Mouse (Mus musculus) kidney, postnatal 14 days (tissue): ENCODE results near the gene Prpf40a.
A peak's percentile ranks its signal among the peaks of the same experiment; 100 is the strongest.

Experiments
- DNase-seq: peaks from one replicate; pipeline ENCODE4 v3.0.0; 2022; ENCODE audit warnings: mixed read lengths

The Prpf40a gene

GRCm38 (mm10) chr2:53102901-53103300 lies 88.2 kb downstream of the Prpf40a start:
- no peak for DNase-seq

DNA sequence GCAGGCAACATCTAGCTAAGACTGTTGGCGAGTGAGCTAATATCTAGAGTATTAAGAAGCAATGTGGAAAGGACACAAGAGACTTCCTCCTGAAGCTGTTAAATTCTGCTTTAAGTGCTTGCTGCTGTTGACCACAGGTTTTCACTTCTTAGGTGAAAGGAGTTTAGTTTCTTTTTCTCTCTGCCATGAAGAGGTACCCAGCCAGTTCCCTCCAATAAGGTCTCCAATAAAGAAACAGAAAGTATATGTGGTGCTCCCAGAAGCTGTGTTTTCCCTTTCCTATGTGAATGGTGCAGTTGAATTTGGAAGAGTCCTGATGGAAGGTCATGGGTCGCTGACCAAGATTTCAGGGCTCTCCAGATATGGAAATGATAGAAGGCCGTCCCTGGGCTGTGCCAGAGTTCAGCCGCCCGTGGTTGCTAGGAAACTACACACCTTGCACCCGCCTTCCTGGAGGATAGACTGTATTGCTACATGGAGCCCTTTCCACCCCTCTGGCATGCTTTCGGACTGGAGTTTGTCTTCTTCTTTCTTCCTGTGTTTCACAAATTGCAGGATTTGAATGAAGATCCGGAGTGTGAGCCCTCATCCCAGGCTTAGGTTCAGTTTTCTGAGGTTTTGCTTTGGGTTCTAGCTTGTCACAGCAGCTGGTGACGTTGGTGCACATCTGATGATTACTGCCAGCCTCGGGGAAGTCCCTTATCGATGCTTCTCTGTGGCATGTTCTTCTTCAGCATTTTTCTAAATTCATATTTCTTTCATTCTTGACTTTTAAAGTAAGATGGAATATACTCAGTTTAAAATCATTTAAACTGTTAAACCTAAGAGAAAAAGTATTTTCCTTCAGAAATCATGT lies 89.0 kb downstream of the Prpf40a start:
- DNase-seq, result no peak

DNA sequence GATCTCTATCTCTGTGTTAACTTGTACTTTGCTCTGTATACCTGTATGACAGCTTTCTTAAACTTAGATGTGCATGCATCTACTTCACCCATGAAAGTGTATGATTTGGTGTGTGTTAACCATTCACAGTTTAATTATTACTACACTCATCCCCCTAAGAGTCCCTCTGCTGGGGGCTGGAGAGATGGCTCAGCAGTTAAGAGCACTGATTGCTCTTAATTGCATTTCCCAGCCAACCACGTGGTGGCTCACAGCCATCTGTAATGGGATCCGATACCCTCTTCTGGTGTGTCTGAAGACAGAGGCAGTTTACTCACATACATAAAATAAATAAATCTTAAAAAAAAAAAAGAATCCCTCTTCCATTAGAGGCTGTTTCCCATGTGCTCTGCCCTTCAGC lies 91.0 kb downstream of the Prpf40a start:
- no peak for DNase-seq

GRCm38 (mm10) chr2:53095489-53095888 lies 95.6 kb downstream of the Prpf40a start:
- DNase-seq, result no peak

DNA sequence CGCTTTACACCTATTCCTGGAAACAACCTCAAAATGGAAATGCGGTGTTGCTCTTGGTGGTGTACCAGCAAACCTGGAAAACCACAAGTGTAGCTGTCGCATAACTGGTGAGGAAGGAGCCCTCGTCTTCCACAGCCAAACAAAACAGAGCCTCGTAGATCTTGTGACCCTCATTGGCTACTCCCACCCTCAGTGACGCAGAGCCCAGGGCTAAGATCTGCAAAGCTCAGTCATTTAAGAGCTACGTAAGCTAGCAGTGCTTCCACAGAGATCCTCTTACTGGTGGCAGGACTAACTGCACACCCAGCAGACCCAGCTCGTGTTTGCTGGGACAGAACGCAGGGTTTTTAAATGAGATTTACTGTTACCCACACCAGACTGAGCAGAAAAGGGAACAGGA lies 96.1 kb downstream of the Prpf40a start:
- peak; percentile 23 for DNase-seq

DNA sequence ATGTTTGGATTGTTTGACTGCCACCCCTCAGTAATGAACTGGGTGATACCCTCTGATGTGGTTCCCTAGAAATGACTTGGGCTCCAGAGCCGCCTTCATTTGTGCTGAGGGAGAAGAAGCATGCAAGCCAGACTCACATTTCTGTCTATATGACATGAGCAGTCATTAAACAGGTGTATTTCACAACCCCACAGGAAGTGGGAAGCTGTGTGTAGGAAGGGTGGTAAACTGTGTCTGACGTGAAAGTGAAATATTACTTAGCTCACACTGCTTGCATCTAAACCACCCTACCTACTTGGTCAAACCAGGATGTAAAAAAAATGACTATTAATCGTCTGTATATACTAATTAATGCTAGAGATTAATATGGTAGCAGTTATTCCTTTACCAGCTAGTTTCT lies 102.3 kb downstream of the Prpf40a start:
- no peak for DNase-seq

DNA sequence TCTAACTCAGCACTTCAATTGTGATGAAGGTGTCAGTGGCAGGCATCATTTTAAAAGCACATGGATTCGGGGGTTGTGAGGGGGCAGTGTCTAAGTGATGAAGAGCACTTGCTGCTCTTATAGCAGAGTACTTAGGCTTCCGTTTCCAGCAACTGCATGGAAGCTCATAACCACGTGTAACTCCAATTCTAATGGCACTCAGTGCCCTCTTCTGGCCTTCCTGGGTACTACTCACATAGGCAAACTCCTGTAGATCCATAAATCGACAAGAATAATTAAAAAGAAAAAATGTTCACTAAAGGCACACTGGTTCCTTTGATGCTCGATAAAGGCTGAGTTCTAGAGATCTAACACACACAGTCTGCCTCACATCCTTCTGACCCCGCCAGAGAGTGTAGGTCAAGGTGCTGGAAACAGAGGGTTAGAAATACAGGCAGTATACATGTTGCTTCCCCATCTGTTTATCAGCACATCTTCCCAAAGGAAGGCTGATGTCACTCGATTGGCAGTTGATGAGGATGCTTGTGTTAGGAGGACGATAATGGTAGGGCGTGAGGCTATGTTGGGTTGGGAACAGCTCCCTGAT lies 105.4 kb downstream of the Prpf40a start:
- peak; percentile 60 for DNase-seq
